Mouse (Mus musculus): ENCODE measurements around the gene Sgsm3. TPM values are rescaled to one million over a fixed set of nuclear protein-coding genes. Genes with fewer than 3 reads are reported as not detected.
"Not testable (repeated sequence)": the region's sequence is repeated elsewhere in the genome, so short reads cannot be mapped to it uniquely, and the experiment has no call there.

Gene Sgsm3
- 10 to 100 TPM; 10.6 to 13.6 TPM for total RNA-seq (2021)
- long read RNA-seq, experiment 1, transcript Sgsm3-208 (22 exons, 2,997 nt), result major isoform, 21 of 34 reads
- long read RNA-seq, experiment 1, partial matches to known transcripts, result 2 of 34 reads
- long read RNA-seq, experiment 1, other reads (novel, unspliced or antisense), result 11 of 34 reads
- long read RNA-seq, experiment 2, transcript Sgsm3-208 (22 exons, 2,997 nt), result major isoform, 16 of 18 reads
- long read RNA-seq, experiment 2, partial matches to known transcripts, result 0 of 18 reads
- long read RNA-seq, experiment 2, other reads (novel, unspliced or antisense), result 2 of 18 reads

- peak; percentile 86 for DNase-seq
These were observed at the start of gene Sgsm3 for GRCm38 (mm10) chr15:80977620-80978334. Gene Sgsm3 (plus strand): TSS chr15:80977765.

GRCm38 (mm10) chr15:80928811-80929355 lies 48.7 kb upstream of the Sgsm3 start:
- DNase-seq, result no peak

- DNase-seq, result no peak
These were observed 47.5 kb upstream of the Sgsm3 start for GRCm38 (mm10) chr15:80930048-80930571.

GRCm38 (mm10) chr15:80930676-80931320 lies 46.8 kb upstream of the Sgsm3 start:
- DNase-seq, result not testable (repeated sequence)

GRCm38 (mm10) chr15:80931345-80931960 lies 46.1 kb upstream of the Sgsm3 start:
- DNase-seq, result no peak

GRCm38 (mm10) chr15:80934841-80935240 lies 42.7 kb upstream of the Sgsm3 start:
- no peak for DNase-seq

- peak; percentile 26 for DNase-seq
These were observed 40.9 kb upstream of the Sgsm3 start for GRCm38 (mm10) chr15:80936686-80937085.

- no peak for DNase-seq
These were observed 39.0 kb upstream of the Sgsm3 start for GRCm38 (mm10) chr15:80938615-80939014.

- DNase-seq, result no peak
These were observed 38.2 kb upstream of the Sgsm3 start for GRCm38 (mm10) chr15:80939401-80939800.

GRCm38 (mm10) chr15:80941468-80942040 lies 36.0 kb upstream of the Sgsm3 start:
- no peak for DNase-seq

GRCm38 (mm10) chr15:80945851-80946250 lies 31.7 kb upstream of the Sgsm3 start:
- no peak for DNase-seq

- DNase-seq, result peak; percentile 89
These were observed 29.1 kb upstream of the Sgsm3 start, which contains the start of gene Adsl for GRCm38 (mm10) chr15:80948145-80949135. Gene Adsl (plus strand): TSS chr15:80948490.

GRCm38 (mm10) chr15:80949431-80949830 lies 28.1 kb upstream of the Sgsm3 start:
- no peak for DNase-seq

GRCm38 (mm10) chr15:80950055-80950454 lies 27.5 kb upstream of the Sgsm3 start:
- DNase-seq, result no peak

- no peak for DNase-seq
These were observed 23.6 kb upstream of the Sgsm3 start for GRCm38 (mm10) chr15:80953971-80954370.

GRCm38 (mm10) chr15:80954861-80955260 lies 22.7 kb upstream of the Sgsm3 start:
- no peak for DNase-seq

- DNase-seq, result no peak
These were observed 21.6 kb upstream of the Sgsm3 start for GRCm38 (mm10) chr15:80955836-80956438.

GRCm38 (mm10) chr15:80969371-80969770 lies 8.2 kb upstream of the Sgsm3 start:
- DNase-seq, result no peak

GRCm38 (mm10) chr15:80974311-80974710 lies 3.3 kb upstream of the Sgsm3 start:
- DNase-seq, result no peak

- DNase-seq, result no peak
These were observed 1.9 kb upstream of the Sgsm3 start for GRCm38 (mm10) chr15:80975666-80976065.
